Comparison of ENCODE assay signal across 12 mouse cellular contexts in the genomic region with DNA sequence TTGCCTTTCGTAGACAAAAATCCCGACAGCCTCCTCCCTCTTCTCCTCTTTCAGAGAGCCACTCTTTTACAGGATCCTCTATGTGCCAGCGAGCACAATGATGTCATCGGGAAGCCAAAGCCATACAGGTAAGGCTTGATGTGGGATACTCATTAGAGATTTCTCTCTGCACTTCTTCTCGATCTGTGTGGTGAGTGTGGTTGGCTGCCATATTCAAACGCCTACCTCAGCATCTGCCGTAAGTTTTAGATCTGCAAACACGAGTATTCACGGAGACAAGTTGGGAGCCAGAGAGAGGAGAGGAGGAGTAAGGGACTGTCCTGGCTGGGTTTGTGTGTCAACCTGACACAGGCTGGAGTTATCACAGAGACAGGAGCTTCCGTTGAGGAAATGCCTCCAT. TPM values are rescaled to one million over a fixed set of nuclear protein-coding genes. Genes with fewer than 3 reads are reported as not detected.
"Had no signal": no experiment of that assay in that cellular context is flagged by ENCODE, and none has a peak within 500 bp of the region (broad histone marks: within the 10 kb centered on the region; RNA-seq: fewer than 3 reads in every experiment).

No protein-coding gene starts in this region.

- DNase-seq: retina, postnatal 1 day; right cerebral cortex, adult 18-20 months; right cerebral cortex, postnatal 14 days; right cerebral cortex, postnatal 4 days; spleen, adult 18-20 months; thymus, adult 18-20 months; thymus, adult 2 months; thymus, postnatal 14 days; thymus, postnatal 25 days; thymus, postnatal 36 days; thymus, postnatal 4 days had no signal

RNA-seq across cellular contexts. Expression of a gene that starts 27.7 kb away (rescaled TPM):
- total RNA-seq: neutrophil, adult 5-6 weeks had no signal
